Mouse (Mus musculus): ENCODE measurements around the gene Nacad. TPM values are rescaled to one million over a fixed set of nuclear protein-coding genes. Genes with fewer than 3 reads are reported as not detected.
A peak's percentile ranks its signal among the peaks of the same experiment; 100 is the strongest.

Gene Nacad
- total RNA-seq, 2 experiments from 2014 or later = 43.8 to 44.9 TPM

DNA sequence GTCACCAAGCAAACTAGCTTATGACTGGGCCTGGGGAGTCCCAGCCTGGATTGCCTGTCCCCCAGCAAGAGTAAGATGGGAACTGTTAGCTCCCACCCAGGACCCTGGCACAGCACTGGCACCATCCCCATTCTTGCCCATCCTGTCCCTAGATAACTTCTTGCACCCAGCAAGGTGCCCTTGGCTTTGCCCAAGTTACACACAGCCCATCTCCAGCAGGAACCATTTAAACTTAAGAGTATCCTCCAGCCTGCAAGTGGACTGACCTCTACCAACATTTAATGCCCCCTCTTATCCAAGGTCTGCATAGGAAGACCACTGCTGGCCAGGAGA is 1.3 kb downstream of the Nacad start:
- no peak for DNase-seq (ENCODE audit: extremely low spot score in 1 of 2, low spot score in 1 of 2)

DNA sequence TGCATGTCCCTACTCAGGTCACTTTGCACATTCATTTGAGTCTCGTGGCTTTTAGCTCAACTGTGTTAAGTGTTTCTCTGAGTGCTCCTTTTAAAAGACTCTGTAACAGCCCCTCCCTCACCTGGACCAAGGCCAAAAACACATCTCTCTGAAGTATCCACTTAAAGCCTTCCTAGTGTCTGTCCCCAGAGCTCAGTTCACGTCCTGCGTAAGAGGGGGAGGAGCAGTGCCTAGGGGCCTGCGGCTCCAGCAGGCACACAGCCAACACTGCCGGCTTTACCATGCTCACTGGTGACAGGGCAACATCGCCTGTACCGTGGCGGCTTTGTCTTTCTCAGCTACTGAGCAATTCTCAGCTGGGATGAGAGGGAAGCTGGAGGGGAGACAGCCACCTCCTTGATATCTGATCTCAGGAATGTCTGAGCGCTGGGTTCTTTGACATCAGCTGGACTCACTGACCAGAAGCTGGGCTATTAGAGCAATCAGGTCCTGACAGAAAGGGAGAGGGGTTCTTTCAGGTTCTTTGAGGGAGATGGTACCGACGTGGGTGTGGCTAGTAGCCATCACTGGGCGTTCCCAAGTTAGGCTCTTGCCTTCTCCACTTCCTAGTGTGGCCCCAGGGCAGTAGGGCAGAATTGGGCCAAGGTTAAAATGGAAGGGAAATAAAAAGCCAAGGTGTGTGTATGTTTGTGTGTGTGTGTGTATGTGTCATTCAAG is 1.8 kb downstream of the Nacad start:
- DNase-seq (ENCODE audit: extremely low spot score in 1 of 2, low spot score in 1 of 2) = peak in 1 of 2 experiments; percentile 46

DNA sequence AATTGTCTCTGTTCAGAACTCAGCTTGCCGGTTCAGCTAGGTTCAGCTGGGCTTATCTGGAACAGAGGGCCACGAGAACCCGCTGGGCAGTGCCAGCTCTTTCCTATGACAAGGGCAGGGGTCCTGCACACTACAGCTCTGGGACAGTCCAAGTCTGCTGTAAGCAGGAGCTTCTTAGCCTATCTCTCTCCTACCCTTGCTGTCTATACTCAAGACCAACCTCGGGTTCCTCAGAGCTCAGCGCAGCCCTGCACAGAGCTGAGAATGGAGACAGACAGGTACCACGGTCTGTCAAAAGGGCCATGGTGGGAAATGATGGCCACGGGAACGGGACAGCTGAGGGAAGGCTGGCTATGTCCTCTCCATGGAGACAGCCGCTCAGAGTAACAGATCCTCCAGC is 2.6 kb downstream of the Nacad start:
- no peak for DNase-seq (ENCODE audit: extremely low spot score in 1 of 2, low spot score in 1 of 2)

DNA sequence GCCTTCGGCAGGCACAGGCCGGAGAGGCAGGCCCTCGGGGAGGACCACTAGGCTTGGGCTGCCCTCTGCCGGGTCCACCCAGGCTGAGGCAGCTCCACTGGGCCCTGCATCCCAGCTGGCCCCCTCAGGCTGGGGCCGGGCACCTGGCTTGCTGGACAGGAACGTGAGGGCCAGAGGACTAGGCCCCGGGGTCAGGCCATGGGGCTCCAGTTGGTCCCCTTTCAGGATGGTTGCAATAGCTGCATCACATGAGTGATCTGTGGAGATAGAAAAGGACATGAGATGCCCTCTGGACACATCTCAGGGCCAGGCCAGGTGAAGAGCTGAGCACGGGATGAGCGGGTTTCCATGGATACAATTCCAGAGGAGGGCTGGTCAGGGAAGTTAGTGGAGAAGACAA is 3.2 kb downstream of the Nacad start:
- peak in 1 of 2 experiments; percentile 3 for DNase-seq (ENCODE audit: extremely low spot score in 1 of 2, low spot score in 1 of 2)

DNA sequence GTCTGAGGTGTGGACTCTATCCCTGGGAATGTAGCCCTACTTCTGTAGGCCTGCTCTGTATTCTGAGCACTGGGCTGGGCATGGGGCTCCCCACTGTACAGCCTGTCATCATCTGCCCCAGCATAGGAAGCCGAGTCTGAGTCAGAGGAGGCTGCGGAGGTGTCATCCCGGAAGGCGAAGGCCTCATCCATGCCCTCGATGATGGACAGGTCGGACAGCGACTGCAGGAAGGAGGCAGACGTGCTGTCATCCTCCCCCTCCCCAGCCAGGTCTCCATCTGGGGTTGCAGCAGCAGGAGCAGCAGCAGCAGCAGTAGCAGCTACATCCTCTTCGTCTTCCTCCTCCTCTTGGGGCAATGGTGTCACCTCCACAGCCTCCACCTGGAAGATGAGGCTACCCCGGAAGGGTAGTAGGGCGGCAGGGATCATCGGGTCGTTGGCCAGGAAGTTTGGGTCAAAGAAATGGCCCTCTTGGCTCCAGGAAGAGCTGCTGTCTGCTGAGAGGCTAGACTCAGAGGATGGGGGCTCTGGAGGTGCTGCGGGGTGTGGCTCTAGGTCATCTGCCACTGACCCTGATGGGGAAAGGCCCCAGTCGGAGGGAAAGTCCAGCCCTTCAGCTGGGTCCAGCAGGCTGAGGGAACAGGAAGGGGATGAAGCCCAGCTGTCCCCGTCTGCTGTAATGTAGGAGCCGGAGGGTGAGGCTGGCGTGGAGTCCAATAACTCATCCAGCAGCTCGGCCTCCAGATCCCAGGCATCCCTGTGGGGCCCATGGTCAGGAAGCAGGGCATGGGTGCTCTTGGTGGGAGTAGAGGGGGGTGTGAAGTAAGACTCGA is 4.0 kb downstream of the Nacad start:
- peak in 1 of 2 experiments; percentile 2 for DNase-seq (ENCODE audit: extremely low spot score in 1 of 2, low spot score in 1 of 2)

DNA sequence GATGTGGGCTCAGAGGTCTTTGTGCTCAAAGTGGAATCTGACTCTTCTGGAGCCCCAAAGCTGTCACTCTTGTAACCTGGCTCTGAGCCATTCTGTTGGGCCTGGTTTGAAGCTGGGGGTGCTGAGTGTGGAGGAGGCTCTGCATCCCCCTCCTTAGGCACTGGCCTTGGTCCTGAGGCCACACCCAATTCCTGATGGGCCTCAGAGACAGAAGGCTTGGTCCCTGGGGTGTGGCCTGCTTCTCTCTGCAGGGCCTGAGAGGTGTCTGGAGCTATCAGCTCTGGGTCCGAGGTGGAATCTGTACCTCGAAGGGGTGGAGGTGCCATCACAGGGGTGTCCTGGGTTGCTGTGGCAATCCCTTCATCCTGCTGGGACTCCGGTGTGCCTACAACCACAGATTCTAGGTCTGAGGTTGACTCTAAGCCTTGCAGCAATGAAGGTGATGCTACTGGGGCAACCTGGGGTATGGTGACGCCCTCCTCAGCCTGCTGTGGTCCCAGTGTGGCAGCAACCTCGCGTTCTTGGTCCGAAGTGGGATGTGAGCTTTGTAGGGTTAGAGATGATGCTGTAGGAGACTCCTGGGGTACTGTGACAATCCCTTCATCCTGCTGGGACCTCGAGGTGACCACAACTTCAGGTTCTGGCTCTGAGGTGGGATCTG is 5.4 kb downstream of the Nacad start:
- no peak for DNase-seq (ENCODE audit: extremely low spot score in 1 of 2, low spot score in 1 of 2)

DNA sequence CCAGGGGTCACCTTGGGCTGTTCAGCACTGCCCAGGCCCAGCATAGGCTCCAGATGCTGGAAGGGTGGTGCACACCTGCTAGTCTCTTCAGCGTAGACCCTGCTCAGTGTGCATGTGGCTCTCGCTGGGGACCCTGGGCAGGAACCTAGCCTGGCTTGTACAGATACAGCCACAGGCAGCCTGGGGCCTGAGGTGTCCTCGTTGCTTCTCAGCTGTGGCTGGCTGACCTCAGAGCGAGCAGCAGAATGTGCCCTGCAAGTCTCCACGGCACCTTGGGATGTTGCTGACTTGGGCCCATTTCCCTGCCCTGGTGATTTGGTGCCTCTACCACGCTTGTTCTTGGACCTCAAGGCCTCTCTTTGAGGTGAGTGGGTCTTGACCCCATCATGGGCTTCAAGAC is 6.0 kb downstream of the Nacad start:
- no peak for DNase-seq (ENCODE audit: extremely low spot score in 1 of 2, low spot score in 1 of 2)

DNA sequence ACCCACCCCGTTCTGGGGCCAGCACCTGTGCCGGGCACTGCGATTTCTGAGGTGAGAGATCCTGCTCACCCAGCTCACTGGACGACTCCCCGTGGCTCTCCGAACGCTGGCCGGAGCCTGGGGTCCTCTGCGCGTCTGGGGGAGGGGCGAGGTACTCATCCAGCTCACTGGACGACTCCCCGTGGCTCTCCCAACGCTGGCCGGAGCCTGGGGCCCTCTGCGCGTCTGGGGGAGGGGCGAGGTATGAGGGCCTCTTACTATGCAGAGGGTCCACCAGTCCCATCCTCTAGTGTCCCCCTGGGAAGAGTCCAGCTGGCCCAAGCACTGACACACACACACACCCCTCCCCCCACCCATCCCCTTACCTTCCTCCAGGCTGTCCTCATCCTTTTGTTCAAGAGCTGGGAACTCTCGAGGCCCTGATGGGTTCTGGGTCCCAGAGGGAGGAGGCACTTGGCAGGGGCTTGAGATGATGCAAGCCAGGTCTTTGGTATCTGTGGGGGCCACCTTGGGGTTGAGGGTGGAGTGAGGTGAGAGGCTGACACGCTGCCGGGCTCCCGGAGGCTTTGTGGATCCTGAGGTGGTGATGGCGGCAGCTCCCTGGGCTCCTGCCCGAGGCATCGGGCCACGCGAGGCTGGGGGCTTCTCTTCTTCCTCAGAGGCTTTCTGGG is 6.7 kb downstream of the Nacad start:
- DNase-seq (ENCODE audit: extremely low spot score in 1 of 2, low spot score in 1 of 2) = peak in 1 of 2 experiments; percentile 40

DNA sequence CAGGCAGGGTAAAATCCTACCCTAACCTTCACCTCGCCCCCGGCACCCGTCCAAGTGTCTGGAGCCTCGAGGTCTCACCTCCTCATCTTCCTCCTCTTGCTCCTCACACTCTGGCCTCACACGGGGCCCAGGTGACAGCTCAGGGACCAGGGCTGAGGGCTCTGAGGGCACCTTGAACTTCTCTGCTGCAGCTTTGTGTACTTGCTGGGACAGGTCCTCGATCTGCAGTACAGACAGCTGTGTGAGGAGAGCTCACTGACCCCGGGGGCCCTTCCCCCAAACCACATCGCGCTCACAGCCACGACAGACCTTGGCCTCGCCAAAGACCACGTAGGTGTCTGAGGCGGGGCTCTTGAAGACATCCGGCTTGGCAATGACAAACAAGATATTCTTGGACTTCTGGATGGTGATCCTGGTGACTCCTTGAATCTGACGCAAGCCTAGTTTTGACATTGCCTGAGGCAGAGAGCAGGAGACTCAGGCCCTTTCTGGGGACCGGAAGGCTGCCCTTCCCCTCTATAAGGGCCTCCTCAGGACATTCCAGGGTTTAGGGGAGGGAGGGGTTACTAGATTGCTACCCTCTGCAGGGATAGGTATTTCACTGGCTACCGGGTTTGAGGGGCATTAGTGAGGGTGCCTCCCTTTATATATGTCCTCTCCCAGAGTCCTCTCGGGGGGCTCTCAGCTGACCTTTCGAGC is 7.5 kb downstream of the Nacad start:
- DNase-seq (ENCODE audit: extremely low spot score in 1 of 2, low spot score in 1 of 2) = no peak

DNA sequence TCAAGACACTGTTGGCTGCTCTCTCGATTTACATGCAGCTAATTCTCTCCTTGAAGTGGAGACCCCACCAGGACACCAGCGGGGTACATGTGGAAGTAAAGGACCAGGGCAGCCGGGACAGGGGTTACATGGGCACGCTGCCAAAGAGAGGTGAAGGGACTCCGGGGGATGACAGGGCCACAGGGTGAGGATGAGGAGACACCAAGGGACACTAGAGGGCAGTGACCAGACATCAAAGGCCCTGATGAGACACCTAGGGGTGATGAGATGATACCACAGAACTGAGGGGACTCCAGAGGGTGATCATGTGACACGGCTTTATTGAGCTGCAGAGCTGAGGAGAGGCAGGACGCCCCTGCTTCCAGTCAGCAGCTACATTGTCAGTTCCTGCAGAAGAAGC is 8.3 kb downstream of the Nacad start:
- DNase-seq (ENCODE audit: extremely low spot score in 1 of 2, low spot score in 1 of 2) = no peak

DNA sequence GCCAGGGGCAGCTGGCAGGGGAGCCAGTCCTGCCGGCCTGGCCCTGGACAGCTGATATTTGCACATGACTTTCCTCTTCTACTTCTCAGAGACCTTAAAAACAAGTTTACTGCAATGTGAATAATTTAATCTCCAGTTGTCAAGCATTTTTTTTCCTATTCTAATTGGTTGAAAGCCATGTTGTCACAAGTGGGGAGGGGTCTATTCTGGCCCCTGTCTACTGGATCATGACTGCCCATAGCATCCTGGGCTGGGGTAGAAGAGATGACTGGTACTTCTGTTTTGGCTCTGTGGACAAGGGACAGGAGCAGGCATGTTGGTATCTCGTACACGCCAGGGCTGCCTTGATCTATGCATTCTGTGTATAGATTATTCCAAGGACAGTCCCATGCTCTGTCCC is 9.2 kb downstream of the Nacad start:
- DNase-seq (ENCODE audit: extremely low spot score in 1 of 2, low spot score in 1 of 2) = no peak

DNA sequence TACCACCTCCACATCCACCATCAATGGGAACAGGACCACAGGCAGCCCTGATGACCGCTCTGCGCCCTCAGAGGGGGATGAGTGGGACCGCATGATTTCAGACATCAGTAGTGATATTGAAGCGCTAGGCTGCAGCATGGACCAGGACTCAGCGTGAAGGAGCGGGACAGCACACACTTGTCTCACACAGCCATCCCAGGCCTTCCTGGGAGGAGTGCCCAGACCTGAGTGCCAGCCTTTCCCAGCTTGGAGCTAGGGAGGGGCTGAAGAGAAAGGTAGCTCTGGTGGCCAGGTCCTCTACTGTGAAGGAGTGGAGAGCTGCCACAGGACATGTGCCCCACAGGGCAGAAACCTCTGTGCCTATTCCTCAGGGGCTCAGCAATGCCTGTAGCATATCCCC is 9.6 kb downstream of the Nacad start:
- no peak for DNase-seq (ENCODE audit: extremely low spot score in 1 of 2, low spot score in 1 of 2)

DNA sequence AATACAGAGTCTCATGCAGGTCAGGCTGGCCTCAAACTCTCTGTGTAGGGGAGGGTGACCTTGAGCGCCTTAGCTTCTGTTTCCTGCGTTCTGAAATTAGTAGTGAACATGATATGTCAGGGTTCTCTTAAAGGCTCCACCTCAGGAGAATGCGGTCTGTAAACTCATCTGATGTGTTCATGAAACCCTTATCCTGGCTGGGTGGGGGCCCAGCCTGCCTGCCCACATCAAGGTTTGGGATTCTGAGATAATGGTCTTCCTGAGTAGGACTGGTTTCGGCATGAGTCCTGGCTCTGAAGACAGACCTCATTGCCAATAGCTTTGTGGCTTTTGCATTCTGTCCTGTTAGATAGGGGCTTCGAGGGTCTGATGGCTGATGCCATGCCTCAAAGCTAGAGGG is 10.5 kb downstream of the Nacad start:
- no peak for DNase-seq (ENCODE audit: extremely low spot score in 1 of 2, low spot score in 1 of 2)

DNA sequence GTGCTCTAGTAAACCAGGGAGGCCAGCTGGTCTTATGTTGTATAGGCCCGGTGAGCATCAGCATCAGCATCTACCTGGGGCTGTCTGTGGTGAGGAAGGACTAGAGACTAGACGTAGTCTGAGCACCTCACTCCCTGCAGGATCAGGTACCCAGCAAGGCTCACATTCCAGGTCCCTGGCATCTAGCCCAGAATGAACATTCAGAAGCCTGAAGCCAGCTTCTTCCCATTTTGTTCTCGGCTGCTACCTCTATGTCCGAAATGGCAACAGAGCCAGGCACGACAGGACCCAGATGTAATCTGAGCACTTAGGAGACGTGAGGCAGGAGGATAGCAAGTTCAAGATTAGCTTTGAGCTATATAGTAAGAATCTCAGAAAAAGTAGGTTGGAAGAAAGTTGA is 11.0 kb downstream of the Nacad start:
- no peak for DNase-seq (ENCODE audit: extremely low spot score in 1 of 2, low spot score in 1 of 2)

DNA sequence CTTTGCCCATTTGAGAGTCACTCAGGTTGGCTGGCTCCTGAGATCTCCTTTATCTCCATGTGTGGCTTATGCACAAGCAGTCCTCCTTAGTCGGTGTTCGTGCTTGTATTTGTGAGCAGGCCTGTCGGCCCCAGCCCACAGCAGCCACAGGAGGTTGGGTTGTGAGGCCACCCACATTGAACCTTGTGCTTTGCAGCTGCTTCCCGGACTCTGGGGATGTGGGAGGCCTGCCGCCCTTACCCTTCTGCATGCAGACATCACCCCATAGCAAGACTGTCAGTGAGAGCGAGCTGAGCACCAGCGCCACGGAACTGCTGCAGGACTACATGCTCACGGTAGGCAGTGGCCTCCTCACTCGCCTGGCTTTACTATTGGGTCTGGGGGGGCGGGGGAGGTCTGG is 12.4 kb downstream of the Nacad start:
- no peak for DNase-seq (ENCODE audit: extremely low spot score in 1 of 2, low spot score in 1 of 2)

DNA sequence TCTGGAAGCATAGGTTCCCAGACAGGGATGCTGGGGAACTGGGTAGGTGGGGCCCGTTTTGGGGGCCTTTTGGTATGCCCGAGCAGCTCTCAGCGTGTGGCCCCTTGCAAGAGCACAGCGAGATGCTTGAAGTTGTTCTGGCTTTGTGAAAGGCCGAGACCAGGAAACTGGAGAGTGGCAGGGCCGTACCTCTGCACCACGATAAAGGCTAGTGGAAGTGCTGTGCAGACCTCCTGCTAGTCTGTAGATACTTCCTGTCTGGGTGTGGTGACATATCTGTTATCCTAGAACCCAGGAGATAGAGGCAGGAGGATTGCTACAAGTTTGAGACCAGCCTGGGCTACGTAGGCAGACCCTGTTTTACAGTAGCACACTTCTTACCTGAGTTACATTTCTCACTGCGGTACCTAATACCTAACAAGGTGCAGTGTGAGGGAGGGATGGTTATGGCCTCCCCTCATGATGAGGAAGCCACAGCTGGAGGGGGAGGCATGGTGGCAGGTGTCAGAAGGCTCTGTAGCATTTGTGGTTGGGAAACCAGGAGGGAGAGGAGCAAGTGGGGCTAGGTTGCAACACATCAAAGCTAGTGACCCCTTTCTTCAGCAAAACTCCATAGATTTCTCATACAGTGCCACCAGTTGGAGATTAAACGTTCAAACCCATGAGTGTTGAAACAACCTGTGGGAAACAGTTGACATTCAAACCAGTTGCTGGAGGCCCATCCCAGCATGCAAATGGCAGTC is 14.7 kb downstream of the Nacad start:
- DNase-seq (ENCODE audit: extremely low spot score in 1 of 2, low spot score in 1 of 2) = no peak

DNA sequence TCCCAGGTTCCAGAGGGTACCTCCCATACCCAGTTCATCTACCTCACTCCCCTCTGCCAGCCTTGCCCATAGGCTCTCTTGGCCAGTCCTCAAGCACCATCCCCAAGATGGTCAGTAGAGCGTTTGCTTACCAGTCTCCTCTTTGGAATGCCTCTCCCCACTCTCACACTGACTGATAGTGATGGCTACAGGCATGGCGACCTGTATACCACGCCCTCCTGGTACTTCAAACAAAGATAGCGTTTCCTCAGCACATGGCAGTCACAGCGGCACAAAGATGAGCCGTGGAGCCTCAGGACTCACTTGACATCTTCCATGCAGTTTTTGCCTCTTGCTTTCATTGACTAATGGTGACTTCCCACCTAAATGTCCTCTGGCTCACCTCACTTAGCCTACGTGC is 16.0 kb downstream of the Nacad start:
- no peak for DNase-seq (ENCODE audit: extremely low spot score in 1 of 2, low spot score in 1 of 2)

DNA sequence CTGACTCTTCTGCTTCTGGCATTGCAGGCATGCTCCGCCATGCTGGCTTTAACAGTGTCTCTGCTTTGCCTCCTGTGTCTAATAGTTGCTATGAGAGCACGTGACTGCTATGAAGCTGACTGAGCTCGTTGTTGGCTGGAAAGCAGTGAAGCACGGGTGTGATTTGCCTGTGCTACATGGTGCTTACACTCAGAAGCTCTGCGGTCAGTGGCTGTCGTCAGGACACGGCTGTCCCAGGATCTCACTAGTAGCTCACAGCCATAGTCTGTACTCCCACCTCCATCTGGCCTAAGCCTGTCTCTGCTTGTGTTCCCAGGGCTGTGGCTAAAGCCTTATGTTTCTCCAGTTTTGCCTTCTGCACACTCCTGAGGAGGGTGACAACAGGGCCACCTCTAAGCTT is 17.6 kb downstream of the Nacad start:
- no peak for DNase-seq (ENCODE audit: extremely low spot score in 1 of 2, low spot score in 1 of 2)

DNA sequence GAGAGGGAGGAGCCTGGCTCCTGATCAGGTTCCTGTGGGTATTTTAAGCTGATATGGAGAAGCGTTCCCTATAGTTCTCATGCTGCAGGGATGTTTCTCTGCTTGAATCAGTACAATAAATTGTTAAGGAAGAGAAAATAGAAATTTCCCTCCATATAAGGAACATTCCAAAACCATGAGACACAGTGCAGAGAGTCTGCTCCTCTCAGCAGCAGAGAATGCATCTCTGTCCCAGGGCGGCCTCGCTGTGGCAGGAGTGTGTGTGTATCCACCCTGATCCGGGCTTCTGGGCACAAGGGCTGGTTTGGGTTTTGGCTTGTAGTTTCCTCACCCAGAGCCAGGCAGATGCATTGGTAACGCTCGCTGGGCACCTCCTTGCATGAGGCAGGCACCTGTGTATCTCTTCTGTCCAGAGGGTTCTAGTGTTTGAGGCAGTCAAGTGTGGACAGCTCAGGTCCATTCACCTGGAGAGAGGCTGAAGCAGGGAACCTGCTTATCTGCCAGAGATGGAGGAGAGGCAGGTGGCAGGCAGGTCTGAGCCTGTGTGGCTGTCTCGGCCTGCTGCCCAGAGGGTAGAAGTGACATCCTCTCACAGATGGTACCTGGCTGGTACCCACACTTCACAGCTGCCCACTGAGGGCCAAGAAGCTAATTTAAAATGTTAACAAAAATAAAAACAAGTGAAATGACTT is 18.5 kb downstream of the Nacad start:
- no peak for DNase-seq (ENCODE audit: extremely low spot score in 1 of 2, low spot score in 1 of 2)

Data from layer of hippocampus, postnatal 25 days (tissue).